Mouse (Mus musculus): ENCODE results near the gene Trim14.

DNA sequence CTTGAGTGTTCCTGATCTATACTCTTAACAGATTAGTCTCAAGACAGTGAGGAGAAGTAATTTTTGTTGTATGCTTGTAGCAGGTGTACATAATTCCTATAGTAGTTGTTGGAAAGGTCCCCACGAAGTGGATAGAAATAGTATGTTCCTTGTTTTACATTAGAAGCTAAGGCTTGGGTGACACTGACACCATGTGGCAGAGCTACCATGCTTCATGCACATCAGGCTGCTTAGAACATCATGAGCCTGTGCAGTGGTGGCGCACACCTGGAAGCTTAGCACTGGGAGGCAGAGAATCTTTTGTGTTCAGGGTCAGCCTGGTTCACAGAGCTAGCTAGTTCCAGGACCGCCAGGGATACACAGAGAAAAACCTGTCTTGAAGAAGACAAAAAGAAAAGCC, 70.2 kb downstream of the Trim14 start:
- no peak for TF ChIP-seq CTCF (conservative IDR thresholded peaks at IDR 0.05; ENCODE audit: low read length)
- TF ChIP-seq NANOG (IDR thresholded peaks at IDR 0.05; ENCODE audit: borderline replicate concordance, low read length): no peak
